In the genomic region with DNA sequence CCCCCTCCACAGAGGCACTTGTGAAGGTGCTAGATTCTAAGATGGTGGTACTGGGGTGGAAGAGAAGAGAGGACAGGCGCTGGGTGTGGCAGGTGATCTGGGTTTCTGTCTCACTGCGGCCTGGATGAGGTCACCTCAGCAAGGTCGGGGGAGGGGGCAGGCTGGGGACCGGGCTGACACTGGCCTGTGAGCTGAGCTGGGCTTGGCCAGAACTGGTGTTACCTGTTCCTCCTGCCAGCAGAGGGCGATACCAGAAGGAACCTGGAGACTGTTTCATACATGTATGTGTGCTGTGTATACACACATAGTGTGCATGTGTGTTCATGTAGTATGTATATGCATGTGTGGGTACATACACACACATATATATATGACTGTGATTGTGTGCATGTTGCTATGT, we compare ENCODE assay signal across 7 mouse cellular contexts. TPM values are rescaled to one million over a fixed set of nuclear protein-coding genes. Genes with fewer than 3 reads are reported as not detected.
DNase-seq lines count a peak whose midpoint lies in the region; ATAC-seq lines count a peak whose summit lies in the region.

No protein-coding gene starts in this region.

- H3K36me3 ChIP-seq in midbrain, embryonic 10.5 days = no peaks in the 10 kb centered on the region
- no peaks in the 10 kb centered on the region for H3K36me3 ChIP-seq in midbrain, embryonic 15.5 days (replicated peaks)
- H3K36me3 ChIP-seq in embryonic facial prominence, embryonic 13.5 days = no peaks in the 10 kb centered on the region
- H3K36me3 ChIP-seq in limb, embryonic 15.5 days = no peaks in the 10 kb centered on the region

- peaks cover 4% of the 10 kb centered on the region; the same call in 1 of the 2 replicates for H3K27me3 ChIP-seq in midbrain, embryonic 10.5 days (ENCODE audit: low read depth, poor library complexity, severe bottlenecking)
- H3K27me3 ChIP-seq in midbrain, embryonic 15.5 days (replicated peaks) = no peaks in the 10 kb centered on the region
- no peaks in the 10 kb centered on the region for H3K27me3 ChIP-seq in embryonic facial prominence, embryonic 13.5 days
- no peaks in the 10 kb centered on the region for H3K27me3 ChIP-seq in limb, embryonic 15.5 days

- H3K27ac ChIP-seq in midbrain, embryonic 10.5 days (replicated peaks) = peak overlapping the region; percentile 6; the same call in 1 of the 2 replicates
- H3K27ac ChIP-seq in midbrain, embryonic 15.5 days = no peak overlapping the region
- H3K27ac ChIP-seq in embryonic facial prominence, embryonic 13.5 days = peak overlapping the region; percentile 39; the same call in 1 of the 2 replicates
- 0 out of 2 replicates have a peak overlapping the region, but pooled peaks have one; percentile 89 for H3K27ac ChIP-seq in limb, embryonic 15.5 days

- H3K4me2 ChIP-seq in midbrain, embryonic 15.5 days = no peak overlapping the region
- H3K4me2 ChIP-seq in embryonic facial prominence, embryonic 13.5 days = no peak overlapping the region
- no peak overlapping the region for H3K4me2 ChIP-seq in limb, embryonic 15.5 days

- no peak overlapping the region for H3K9ac ChIP-seq in midbrain, embryonic 15.5 days
- H3K9ac ChIP-seq in embryonic facial prominence, embryonic 13.5 days = no peak overlapping the region
- H3K9ac ChIP-seq in limb, embryonic 15.5 days = no peak overlapping the region

- WGBS in midbrain, embryonic 10.5 days = 42% methylated on average over 5 of the region's 5 CpGs
- 32% methylated on average over 5 of the region's 5 CpGs for WGBS in midbrain, embryonic 15.5 days
- 42% methylated on average over 5 of the region's 5 CpGs for WGBS in embryonic facial prominence, embryonic 13.5 days
- WGBS in limb, embryonic 15.5 days = 39% methylated on average over 5 of the region's 5 CpGs

- no peak overlapping the region for H3K4me3 ChIP-seq in midbrain, embryonic 10.5 days
- H3K4me3 ChIP-seq in midbrain, embryonic 15.5 days = no peak overlapping the region
- no peak overlapping the region for H3K4me3 ChIP-seq in embryonic facial prominence, embryonic 13.5 days
- H3K4me3 ChIP-seq in limb, embryonic 15.5 days = no peak overlapping the region

- peaks cover 21% of the 10 kb centered on the region for H3K4me1 ChIP-seq in midbrain, embryonic 10.5 days
- peaks cover 15% of the 10 kb centered on the region for H3K4me1 ChIP-seq in midbrain, embryonic 15.5 days
- peaks cover 33% of the 10 kb centered on the region for H3K4me1 ChIP-seq in embryonic facial prominence, embryonic 13.5 days
- H3K4me1 ChIP-seq in limb, embryonic 15.5 days = peaks cover 31% of the 10 kb centered on the region

- H3K9me3 ChIP-seq in midbrain, embryonic 10.5 days (replicated peaks) = peaks cover 15% of the 10 kb centered on the region
- no peaks in the 10 kb centered on the region for H3K9me3 ChIP-seq in midbrain, embryonic 15.5 days
- peaks cover 7% of the 10 kb centered on the region for H3K9me3 ChIP-seq in embryonic facial prominence, embryonic 13.5 days
- H3K9me3 ChIP-seq in limb, embryonic 15.5 days = no peaks in the 10 kb centered on the region

- peak; percentile 51 for DNase-seq in midbrain, embryonic 10.5 days (ENCODE audit: low spot score)
- peak; percentile 84 for DNase-seq in ZHBTc4 (ENCODE audit: low read depth, low spot score)
- DNase-seq in layer of hippocampus, adult 9-10 months (ENCODE audit: low spot score) = no peak

- ATAC-seq in midbrain, embryonic 15.5 days (replicated peaks) = no peak; the same call in 1 of the 2 replicates
- no peak for ATAC-seq in embryonic facial prominence, embryonic 13.5 days (ENCODE audit: insufficient number of reproducible peaks, insufficient read depth, low FRiP score, low TSS enrichment, low read depth)
- ATAC-seq in limb, embryonic 15.5 days (ENCODE audit: insufficient number of reproducible peaks, low FRiP score, low TSS enrichment, low read depth) = no peak
- 0 out of 2 replicates have a peak, but pooled peaks have one; percentile 46 for ATAC-seq in monocyte, adult 5-6 weeks (replicated peaks; ENCODE audit: insufficient number of reproducible peaks, low FRiP score, low TSS enrichment, poor library complexity, severe bottlenecking)

RNA-seq across cellular contexts. Expression of a gene that starts 23.2 kb away (rescaled TPM):
- 186 and 195 TPM in 2 replicates for polyA plus RNA-seq in midbrain, embryonic 10.5 days (2016; fragmentation: Nextera tagmentation; extraction: Ambion mirVana)
- 106 and 112 TPM in 2 replicates for polyA plus RNA-seq in midbrain, embryonic 15.5 days (2015; fragmentation: Nextera tagmentation; extraction: Ambion mirVana)
- 186 and 202 TPM in 2 replicates for polyA plus RNA-seq in embryonic facial prominence, embryonic 13.5 days (2015; fragmentation: Nextera tagmentation; extraction: Ambion mirVana)
- polyA plus RNA-seq in limb, embryonic 15.5 days (2015; fragmentation: Nextera tagmentation; extraction: Ambion mirVana) = 135 and 139 TPM in 2 replicates
- 257 to 323 TPM (median 271 TPM) in 3 replicates for total RNA-seq in monocyte, adult 5-6 weeks (2017)
